Mouse (Mus musculus) c-Kit-negative CD71-positive TER-119-positive erythroid progenitor cells, embryonic 14.5 days (primary cell): ENCODE data around the gene Col27a1.

Experiments
- DNase-seq: peaks from one replicate; pipeline ENCODE4 v3.0.0-alpha.2; 2013; ENCODE audit warnings: low read depth, low spot score

The Col27a1 gene

GRCm38 (mm10) chr4:63373404-63373803, 159.6 kb downstream of the Col27a1 start:
- no peak for DNase-seq

- DNase-seq: peak; percentile 72
Measured at GRCm38 (mm10) chr4:63374331-63374730, 160.5 kb downstream of the Col27a1 start.

- no peak for DNase-seq
Measured at GRCm38 (mm10) chr4:63375367-63375766, 161.6 kb downstream of the Col27a1 start.

- no peak for DNase-seq
Measured at GRCm38 (mm10) chr4:63377483-63377882, 163.7 kb downstream of the Col27a1 start.

- no peak for DNase-seq
Measured at GRCm38 (mm10) chr4:63382676-63383369, 169.0 kb downstream of the Col27a1 start.

- DNase-seq: no peak
Measured at GRCm38 (mm10) chr4:63383474-63383873, 169.7 kb downstream of the Col27a1 start.

GRCm38 (mm10) chr4:63384262-63384661, 170.5 kb downstream of the Col27a1 start:
- DNase-seq: no peak
